Mouse (Mus musculus) c-Kit-positive CD71-negative TER-119-negative erythroid progenitor cells, embryonic 14.5 days (primary cell): ENCODE data around the gene Epas1.
A peak's percentile ranks its signal among the peaks of the same experiment; 100 is the strongest.

Source experiments
- DNase-seq: peaks from one replicate; pipeline ENCODE4 v3.0.0-alpha.2; 2013; ENCODE audit warnings: low read depth

The Epas1 gene

DNA sequence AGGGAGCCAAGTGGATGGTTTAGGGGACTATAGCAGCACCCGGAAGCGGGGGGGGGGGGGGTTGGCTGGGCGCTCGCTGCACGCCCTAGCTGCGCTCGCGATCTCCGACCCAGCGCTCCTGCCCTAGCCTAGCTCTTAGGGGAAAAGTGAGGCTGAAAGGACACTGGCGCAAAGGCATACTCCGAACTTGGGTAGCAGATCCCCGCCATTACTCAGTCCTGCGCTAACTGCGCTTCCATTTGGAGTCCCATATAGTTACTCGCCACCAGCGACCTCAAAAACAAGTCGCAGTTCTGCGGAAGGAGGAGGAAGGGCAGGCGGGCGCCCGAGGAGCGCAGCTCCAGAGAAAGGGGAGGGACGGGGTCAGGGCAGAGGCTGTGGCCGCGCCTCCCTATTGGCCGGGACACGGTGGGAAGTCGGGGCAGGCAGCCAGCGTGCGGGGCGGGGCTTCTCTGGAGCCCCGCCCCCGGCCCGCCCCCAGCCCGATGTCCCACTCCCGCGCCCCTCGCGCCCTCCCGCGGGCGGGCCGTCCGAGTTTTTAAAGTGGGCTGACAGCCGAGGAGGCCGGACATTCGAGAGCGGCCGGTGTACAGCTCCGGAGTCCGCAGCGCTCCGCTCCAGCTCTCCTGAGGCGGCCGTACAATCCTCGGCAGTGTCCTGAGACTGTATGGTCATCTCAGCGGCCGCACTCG is at the start of gene Epas1:
Epas1 (plus strand) TSS at position 571 of the 692 bp plus-strand sequence.
- DNase-seq = peak; percentile 50

DNA sequence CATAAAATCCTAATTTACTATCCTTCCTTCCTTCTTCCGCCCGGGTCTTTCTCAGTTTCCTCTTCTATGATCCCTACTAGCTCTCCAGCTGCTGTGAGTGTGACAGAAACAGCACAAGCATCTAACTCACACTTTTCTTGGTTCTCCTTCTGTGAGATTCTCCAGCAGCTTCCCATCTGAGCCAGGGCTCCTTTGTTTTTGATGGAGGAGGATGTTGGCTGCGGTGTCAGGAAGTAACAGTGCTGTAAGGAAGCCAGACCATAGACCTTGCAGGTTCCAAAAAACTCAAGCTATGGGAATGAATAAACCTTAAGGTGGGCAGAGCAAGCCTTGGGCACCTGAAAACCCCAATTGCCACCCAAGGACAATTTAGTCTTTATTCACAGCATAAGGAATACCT is 48.3 kb upstream of the Epas1 start:
- no peak for DNase-seq

GRCm38 (mm10) chr17:86706467-86706866 is 47.0 kb upstream of the Epas1 start:
- no peak for DNase-seq

DNA sequence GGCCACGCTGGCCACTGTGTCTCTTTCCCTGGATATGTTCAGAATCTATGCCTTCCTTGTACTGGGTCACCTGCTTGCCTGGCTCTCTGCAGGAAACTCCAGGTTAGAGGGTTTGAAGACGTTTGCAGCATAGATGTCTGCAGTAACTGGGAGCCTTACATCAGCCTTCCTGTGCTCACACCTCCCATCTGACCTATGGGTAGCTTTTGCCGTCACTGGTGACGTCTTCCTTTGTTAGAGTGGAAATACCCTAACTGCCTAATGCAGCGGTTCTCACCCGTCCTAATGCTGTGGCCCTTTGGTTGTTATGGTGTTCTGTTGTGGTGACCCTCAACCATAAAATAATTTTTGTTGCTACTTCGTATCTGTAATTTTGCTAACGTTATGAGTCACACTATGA is 43.7 kb upstream of the Epas1 start:
- no peak for DNase-seq

GRCm38 (mm10) chr17:86710379-86710778 is 43.1 kb upstream of the Epas1 start:
- no peak for DNase-seq

GRCm38 (mm10) chr17:86711949-86712348 is 41.6 kb upstream of the Epas1 start:
- DNase-seq = no peak

GRCm38 (mm10) chr17:86712601-86713000 is 40.9 kb upstream of the Epas1 start:
- DNase-seq = no peak

- DNase-seq = no peak
Measured at GRCm38 (mm10) chr17:86713591-86713990, 39.9 kb upstream of the Epas1 start.

DNA sequence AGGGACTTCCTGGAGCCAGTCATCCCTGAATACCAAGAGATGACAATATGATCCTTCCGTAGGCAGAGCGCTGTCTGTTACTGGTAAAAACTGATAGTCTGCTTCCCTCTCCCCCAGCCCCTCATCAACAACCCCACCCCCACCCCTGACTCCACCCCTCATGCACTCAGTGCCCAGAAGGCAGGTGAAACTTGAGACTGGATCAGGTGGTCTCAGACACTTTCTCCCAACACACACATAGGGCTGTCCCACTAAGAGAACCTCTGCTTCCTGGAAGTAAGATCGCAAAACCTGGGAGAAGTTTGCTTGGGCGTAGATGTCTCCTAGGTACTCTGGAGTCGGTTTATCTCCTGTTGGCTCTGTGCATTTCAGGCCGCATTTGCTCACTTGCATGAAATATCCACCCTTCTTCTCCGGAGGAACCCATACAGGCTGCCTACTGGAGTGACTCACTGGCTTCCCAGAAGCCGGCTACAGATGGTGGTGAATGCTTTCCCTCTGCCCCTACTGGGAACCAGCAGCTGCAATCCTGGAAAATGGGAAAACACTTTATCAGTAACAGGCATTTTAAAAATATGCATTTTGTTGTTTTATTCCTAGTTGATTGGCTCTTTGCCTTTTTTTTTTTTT is 28.6 kb upstream of the Epas1 start:
- DNase-seq = no peak

DNA sequence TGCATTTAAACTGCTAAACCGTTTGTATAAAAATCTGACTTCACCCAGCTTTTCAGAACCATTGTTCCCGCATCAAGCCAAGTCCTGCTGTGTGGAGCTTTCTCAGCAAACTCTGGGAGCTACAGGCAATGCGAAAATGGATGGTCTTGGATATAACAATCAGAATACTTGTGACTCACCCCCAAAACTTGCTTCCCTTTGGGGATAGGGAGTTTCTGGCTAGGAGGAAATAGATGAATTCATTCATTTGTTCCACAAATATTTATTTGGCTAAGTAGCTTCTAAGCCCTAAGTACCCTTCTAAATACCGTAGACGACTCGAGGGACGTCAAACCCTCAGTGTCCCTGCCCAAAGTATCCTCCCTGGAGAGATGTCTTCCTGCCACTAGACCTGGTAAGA is 27.0 kb upstream of the Epas1 start:
- no peak for DNase-seq

GRCm38 (mm10) chr17:86727031-86727430 is 26.5 kb upstream of the Epas1 start:
- no peak for DNase-seq

GRCm38 (mm10) chr17:86731273-86731672 is 22.2 kb upstream of the Epas1 start:
- no peak for DNase-seq

DNA sequence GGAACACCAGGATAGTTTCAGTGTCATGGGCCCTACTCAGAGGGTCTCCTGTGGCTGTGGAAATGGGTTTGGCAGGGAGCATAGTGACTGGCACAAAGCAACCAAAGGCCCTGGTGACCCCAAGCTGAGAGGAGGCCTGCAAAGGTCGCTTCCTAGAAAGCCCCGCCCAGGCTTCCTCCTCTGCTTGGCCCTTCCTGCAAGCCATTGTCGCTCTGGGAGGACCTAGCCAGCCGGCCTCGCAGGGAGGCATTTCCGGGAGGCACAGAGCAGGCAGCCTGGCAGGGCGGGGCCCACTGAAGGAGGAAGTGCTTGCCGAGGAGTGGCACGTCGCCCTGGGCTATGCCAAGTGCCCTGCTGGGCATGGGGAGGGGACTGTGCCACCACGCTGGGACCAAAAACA is 21.5 kb upstream of the Epas1 start:
- DNase-seq = peak; percentile 50

- DNase-seq = no peak
Measured at GRCm38 (mm10) chr17:86732522-86732921, 21.0 kb upstream of the Epas1 start.

GRCm38 (mm10) chr17:86733644-86734043 is 19.9 kb upstream of the Epas1 start:
- no peak for DNase-seq

DNA sequence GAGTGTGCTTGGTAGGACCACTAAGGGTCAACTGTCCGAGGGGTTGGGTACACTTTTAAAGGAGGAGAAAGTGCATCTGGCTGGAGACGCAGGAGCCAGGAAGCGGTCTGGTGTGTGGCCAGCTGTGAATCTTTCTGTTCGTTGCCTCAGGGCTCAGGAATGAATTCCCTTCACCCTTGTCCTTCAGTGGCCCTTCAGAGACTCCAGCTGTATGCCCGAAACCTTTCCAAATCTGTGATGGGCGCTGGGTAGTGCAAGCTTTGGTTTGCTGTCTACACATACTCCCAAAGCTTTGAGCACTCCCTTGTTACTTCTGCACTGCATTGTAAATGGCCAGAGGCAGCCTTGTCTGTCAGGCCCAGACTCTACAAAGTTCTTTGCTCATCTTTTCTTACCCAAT is 15.0 kb upstream of the Epas1 start:
- DNase-seq = no peak

- no peak for DNase-seq
Measured at GRCm38 (mm10) chr17:86743351-86743941, 10.1 kb upstream of the Epas1 start.

DNA sequence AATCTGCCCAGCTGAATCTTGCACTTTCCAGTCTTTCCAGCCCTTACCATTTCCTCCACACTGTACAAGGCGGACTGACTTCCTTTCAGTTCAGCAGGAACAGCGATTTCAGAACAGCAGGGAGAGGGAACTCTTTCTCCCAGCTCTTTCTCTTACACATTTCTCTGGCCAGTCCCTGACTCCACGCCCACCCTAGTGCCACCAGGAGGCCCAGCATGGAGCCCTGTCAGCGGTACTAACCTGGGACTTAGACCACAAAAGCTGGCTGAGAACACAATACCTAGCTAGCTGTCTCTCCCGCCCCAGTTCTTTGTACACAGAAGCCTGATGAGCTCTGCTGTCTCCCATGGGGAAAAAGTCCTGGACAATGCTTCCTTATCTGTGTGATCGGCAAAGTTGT is 8.6 kb upstream of the Epas1 start:
- DNase-seq = no peak

- DNase-seq = no peak
Measured at GRCm38 (mm10) chr17:86751373-86751871, 2.1 kb upstream of the Epas1 start.

DNA sequence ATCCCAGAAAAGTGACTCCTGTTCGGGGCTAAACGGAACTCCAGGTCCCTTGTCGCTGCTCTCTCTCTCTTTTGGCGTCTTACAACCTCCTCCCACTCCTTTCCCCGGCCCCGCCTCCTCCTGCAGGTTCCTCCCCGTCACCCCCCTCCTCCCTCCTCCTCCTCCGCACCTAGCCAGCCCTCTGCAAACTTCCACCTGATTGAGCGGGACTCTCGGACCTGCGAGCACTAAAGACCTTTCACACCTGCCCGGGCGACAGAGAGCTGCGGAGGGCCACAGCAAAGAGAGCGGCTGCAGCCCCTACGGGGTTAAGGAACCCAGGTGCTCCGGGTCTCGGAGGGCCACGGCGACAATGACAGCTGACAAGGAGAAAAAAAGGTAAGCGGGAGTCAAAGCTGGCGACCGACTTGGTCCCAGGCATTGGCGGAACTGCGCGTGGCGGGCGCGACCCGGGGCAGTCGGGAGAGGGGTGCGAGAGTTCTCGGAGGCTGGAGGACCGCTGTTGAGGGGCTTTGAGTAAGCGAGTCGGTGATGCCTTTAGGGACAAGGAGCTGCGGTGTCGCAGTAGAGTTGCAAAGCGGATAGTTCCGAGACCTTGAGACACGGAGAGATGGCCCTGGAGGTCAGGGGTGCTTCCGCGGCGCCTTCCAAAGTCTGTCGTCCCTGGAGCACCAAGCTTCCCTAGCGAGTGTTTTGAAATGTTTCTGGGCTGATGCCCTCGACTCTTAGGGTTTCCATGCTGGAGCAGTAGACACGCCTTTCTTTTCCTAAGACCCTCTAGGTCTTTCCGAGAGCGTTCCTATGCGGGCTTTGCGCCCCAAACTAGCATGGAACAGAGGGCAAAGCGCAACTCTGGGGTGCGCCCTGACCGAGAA is 668 bp downstream of the Epas1 start:
- DNase-seq = no peak

- no peak for DNase-seq
Measured at GRCm38 (mm10) chr17:86754806-86755571, 1.5 kb downstream of the Epas1 start.
